Mouse (Mus musculus) G1E-ER4 (cell line): ENCODE results near the gene Slamf1. TPM values are rescaled to one million over a fixed set of nuclear protein-coding genes. Genes with fewer than 3 reads are reported as not detected.

Source experiments
- GATA1 ChIP-seq: IDR thresholded peaks from one replicate; pipeline ENCODE4 v1.8.0; 2012; ENCODE audit warnings: low read length, inconsistent platforms
- polyA plus RNA-seq: library from polyadenylated mRNA; stranded (reverse); fragments of >175 nt; gene quantifications from 2 replicates; pipeline ENCODE4 v1.2.3, GENCODE M21; 2012

The Slamf1 gene
- polyA plus RNA-seq, 1 experiment: not detected

- no peak for TF ChIP-seq GATA1
Measured at GRCm38 (mm10) chr1:171848201-171848600, 81.3 kb downstream of the Slamf1 start.

- TF ChIP-seq GATA1: no peak
Measured at GRCm38 (mm10) chr1:171848757-171849156, 81.8 kb downstream of the Slamf1 start.

GRCm38 (mm10) chr1:171849454-171849853, 82.5 kb downstream of the Slamf1 start:
- TF ChIP-seq GATA1: no peak

Other genes starting within 250 kb of the Slamf1 start
- gene Itln1, start 231.8 kb upstream of the Slamf1 start, polyA plus RNA-seq: not detected in 2 replicates
- not detected in 2 replicates for gene Cd244a, start 207.9 kb upstream of the Slamf1 start, polyA plus RNA-seq
- not detected in 2 replicates for gene Ly9, start 159.7 kb upstream of the Slamf1 start, polyA plus RNA-seq
- not detected in 2 replicates for gene Slamf7, start 114.1 kb upstream of the Slamf1 start, polyA plus RNA-seq
- not detected in 2 replicates for gene Cd48, start 85.1 kb upstream of the Slamf1 start, polyA plus RNA-seq
- gene Cd84, start 72.6 kb downstream of the Slamf1 start, polyA plus RNA-seq: not detected in 2 replicates
- gene Gm10521, start 128.5 kb downstream of the Slamf1 start, polyA plus RNA-seq: not detected in 2 replicates
- gene Slamf6, start 150.4 kb downstream of the Slamf1 start, polyA plus RNA-seq: not detected in 2 replicates